Mouse (Mus musculus): Measurements from ENCODE around the gene L3mbtl2.

- TF ChIP-seq CTCF (conservative IDR thresholded peaks at IDR 0.05; ENCODE audit: insufficient read depth, insufficient read length, low read depth, low read length), result no peak
- TF ChIP-seq POLR2A (IDR thresholded peaks at IDR 0.05; ENCODE audit: low read depth, low read length), result no peak
Observed at GRCm38 (mm10) chr15:81693366-81693966, 29.8 kb downstream of the L3mbtl2 start.
